Mouse (Mus musculus) spleen, postnatal 4 days (tissue): ENCODE data around the gene Defb3.
"Not testable (repeated sequence)": the region's sequence is repeated elsewhere in the genome, so short reads cannot be mapped to it uniquely, and the experiment has no call there.

Source experiments
- DNase-seq, 2 experiments: peaks; one replicate each; pipeline ENCODE4 v3.0.0; 2022; ENCODE audit warnings: low spot score in 2 of 2

The Defb3 gene

DNA sequence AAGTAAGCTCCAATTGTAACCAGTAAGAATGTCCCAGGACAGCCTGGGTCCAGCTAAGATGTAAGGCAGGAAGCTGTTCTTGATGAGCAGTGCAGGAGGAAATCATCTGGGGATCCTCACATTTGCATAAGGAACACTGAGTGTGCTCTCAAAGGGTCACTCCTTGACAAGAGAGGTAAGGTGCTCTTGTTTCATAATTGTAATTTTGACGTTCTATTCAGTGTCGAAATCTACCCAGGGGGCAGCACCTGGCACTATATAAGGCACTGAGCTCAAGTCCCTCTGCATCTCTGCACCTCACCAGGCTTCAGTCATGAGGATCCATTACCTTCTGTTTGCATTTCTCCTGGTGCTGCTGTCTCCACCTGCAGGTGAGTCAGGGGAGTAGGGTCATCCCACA lies at the start of gene Defb3:
Defb3 (plus strand) TSS at position 301 of the 400 bp plus-strand sequence.
- not testable (repeated sequence) for DNase-seq

DNA sequence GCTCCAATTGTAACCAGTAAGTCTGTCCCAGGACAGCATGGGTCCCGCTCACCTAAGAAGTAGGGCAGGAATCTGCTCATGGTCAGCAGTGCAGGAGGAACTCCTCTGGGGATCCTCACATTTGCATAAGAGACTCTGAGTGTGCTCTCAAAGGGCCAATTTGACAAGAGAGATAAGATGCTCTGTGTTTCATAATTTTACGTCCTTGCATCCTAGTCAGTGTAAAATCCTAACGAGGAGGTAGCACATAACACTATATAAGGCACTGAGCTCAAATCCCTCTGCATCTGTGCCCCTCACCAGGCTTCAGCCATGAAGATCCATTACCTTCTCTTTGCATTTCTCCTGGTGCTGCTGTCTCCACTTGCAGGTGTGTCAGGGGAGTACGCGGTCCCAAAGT lies 45.9 kb upstream of the Defb3 start, which contains the start of gene Defb5:
Defb5 (plus strand) TSS at position 301 of the 400 bp plus-strand sequence.
- no peak for DNase-seq

DNA sequence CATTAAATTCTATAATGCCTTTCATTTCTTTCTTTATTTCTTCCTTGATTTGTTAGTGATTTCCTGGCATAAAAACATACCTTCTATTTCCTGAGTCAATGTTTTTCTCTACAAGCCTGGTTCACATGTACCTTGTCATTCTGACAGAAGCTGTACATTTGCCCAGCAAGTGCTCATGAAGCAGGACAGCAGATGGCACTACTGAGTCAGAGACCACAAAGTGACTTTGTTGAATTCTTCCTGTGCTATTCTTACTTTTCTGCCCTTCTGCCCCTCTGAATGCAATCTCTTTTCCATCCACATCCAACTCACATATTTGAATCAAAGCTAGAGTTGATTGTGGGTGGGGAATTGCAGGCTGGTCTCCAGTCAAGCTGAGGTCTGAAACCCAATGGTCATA lies 35.0 kb upstream of the Defb3 start:
- no peak for DNase-seq

DNA sequence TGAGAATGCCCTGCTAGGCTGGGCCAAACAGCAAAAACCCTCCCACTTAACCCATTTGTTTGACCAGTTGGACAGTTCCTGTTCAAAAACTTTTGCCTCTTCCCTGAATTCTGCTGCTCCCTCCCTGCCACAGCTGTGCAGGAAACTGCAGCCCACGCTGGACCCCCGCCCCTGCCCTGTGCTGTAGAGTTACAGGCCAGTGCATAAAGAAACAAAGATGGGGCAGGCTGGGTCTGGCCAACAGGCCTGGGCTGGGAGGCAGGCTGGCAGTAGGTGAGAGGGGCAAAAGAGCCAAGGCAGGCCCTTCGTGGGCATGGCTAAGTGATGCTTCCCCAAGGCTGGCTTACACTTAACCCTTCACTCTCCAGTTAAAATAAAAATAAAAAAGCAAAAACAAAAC lies 33.5 kb upstream of the Defb3 start:
- no peak for DNase-seq

DNA sequence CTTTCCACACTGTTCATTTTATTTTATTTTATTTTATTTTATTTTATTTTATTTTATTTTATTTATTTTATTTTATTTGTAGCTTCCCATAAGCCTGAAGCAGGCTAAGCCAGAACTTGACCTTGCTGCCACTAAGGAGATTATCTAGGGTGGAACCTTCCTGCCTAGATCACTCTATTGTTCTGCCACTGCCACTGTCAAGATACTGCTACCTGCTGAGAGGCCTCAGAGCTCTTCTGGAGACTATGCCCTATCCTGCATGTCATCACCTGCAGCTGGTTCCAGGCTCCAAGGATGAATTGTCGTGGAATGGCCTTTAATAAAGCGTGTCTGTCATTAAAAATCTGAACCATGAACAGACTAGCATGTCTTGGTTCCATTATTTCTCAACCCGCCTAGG lies 5.2 kb downstream of the Defb3 start:
- not testable (repeated sequence) for DNase-seq

DNA sequence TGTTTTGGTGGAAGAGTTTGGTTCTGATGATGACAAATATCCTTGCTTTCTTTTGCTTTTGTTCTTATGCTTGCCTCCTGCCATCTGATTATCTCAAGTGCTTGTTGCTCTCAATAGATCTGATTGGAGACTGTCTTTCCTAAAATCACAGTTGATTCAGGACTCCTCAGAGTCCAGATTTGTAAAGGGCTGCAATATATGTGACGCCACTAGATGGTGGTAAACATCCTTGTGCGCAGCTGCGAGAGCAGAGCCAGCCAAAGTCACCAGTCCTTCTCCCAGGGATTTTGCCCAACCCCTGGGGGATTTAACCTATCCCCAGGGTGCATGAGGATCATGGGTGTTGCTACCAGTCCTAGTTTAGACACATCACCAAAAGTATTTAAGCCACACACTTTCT lies 38.7 kb downstream of the Defb3 start:
- no peak for DNase-seq
